Mouse (Mus musculus) liver, embryonic 16.5 days (tissue): ENCODE data around the gene Trpv6. TPM values are rescaled to one million over a fixed set of nuclear protein-coding genes. Genes with fewer than 3 reads are reported as not detected.

ENCODE experiments used
- polyA plus RNA-seq: library from polyadenylated mRNA; unstranded; fragments of >200 nt; fragmentation: Nextera tagmentation; extraction: Ambion mirVana; gene quantifications from 2 replicates; pipeline ENCODE4 v1.2.1, GENCODE M21; 2015

Trpv6 gene
- polyA plus RNA-seq, 1 experiment from 2014 or later: 0.06 TPM

Other genes with a start within 250 kb of the Trpv6 start
- 0.26 and 2.6 TPM in 2 replicates for gene Gm5771, start 244.0 kb downstream of the Trpv6 start, polyA plus RNA-seq
- 0.18 and 1.7 TPM in 2 replicates for gene Gm10334, start 190.3 kb downstream of the Trpv6 start, polyA plus RNA-seq
- gene Prss1, start 177.5 kb downstream of the Trpv6 start, polyA plus RNA-seq: 0.58 and 5.6 TPM in 2 replicates
- gene Prss2, start 114.6 kb downstream of the Trpv6 start, polyA plus RNA-seq: 0.46 and 4.0 TPM in 2 replicates
- 0.65 and 0.92 TPM in 2 replicates for gene Ephb6, start 30.9 kb downstream of the Trpv6 start, polyA plus RNA-seq
- gene Trpv5, start 44.4 kb upstream of the Trpv6 start, polyA plus RNA-seq: 0.05 and 0.06 TPM in 2 replicates
- not detected in 2 replicates for gene Llcfc1, start 48.0 kb upstream of the Trpv6 start, polyA plus RNA-seq
- gene Kel, start 67.9 kb upstream of the Trpv6 start, polyA plus RNA-seq: 308 and 322 TPM in 2 replicates
- not detected in 2 replicates for gene Olfr459, start 138.8 kb upstream of the Trpv6 start, polyA plus RNA-seq
- gene Pip, start 211.1 kb upstream of the Trpv6 start, polyA plus RNA-seq: not detected in 2 replicates
- gene Sval2, start 216.6 kb upstream of the Trpv6 start, polyA plus RNA-seq: not detected in 2 replicates